Mouse (Mus musculus): Measurements from ENCODE around the gene Adamts9. TPM values are rescaled to one million over a fixed set of nuclear protein-coding genes. Genes with fewer than 3 reads are reported as not detected.

The Adamts9 gene
- polyA plus RNA-seq (2012; rRNA removed) = 1.3 and 1.5 TPM in 2 replicates

DNA sequence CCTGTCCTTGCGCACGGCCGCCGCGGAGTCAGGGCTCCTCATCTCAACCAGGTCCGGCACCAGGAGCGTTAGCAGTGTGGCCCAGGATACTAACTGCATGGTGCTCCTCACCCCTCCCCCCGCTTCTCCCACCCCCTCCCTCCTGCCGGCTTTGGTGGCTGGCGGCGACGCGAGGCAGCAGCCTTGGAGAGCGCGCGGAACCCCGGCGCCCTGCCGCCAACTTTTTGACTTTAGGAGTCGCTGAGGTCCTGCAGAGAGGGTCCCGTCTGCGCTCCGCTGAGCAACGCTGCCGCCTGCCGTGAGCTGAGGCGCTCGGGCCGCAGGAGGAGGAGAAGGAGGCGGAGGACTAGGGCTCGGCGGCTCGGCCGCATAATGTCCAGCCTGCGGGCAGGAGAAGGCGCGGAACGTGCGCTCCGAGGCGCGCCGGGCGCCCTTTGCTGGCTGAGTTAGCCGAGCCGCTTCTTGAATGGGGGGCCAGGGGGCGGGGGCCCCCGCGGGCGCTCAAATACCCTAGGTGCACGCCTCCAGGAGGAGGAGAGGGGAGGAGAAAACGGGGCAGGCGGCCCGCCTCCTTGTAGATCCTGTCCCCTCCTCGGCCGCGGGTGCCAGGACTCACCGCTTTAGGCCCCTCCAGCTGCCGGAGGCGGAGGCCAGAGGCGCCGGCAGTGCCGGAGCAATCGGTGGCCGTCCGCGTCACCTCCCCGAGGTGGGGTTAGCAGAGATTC, at the start of gene Adamts9:
Adamts9 (minus strand) TSS at position 436 of the 725 bp plus-strand sequence.

DNA sequence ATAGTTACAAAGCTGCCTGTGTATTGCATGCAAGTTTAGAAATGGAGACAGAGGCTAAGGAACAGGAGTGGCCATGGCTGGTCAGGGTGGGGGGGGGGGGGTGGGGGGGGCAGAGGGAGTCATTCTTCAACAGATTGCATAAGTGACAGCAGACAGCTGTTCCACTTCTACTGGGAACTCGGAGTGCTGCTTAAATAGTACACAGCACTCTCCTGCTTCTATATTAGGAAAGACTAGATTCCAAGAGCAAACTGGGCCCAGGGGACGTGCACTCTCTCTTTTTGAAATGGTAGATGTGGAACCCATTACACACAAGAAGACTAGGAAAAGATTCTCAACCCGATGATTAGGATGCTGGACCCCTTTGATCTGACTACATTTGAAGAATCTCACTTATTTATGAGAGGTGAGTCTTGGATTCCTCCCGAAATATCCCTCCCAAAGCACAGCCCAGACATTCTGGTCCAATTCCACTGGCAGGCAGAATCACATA, 74.2 kb downstream of the Adamts9 start, which contains the start of gene Gm15737:
Gm15737 (plus strand) TSS at position 269 of the 493 bp plus-strand sequence.

DNA sequence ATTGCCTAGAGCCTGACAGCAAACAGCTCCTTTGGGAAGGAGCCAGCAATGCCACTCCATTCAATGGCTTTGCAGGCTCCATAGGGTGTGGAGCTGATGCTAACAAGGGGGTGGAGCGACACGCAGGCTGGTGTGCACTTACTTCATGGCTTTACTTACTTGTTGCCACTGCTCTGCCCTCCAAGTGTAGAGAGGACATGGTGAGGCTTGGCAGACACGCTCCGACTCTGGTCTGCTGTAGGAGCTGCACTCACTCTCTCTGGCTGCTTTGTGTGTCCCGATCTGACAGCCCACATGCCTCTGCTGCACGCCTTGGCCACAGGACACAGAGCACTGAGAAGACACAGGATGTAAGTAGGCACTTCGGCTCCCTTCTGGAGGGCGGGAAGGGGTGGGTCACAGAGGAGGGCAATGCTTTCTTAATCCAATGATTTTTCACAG, 127.0 kb downstream of the Adamts9 start, which contains the start of gene A730049H05Rik:
A730049H05Rik (plus strand) TSS at position 168 of the 441 bp plus-strand sequence.

Other genes starting within 250 kb of the Adamts9 start
- 0.15 and 0.23 TPM in 2 replicates for gene Prickle2, start 237.3 kb downstream of the Adamts9 start, polyA plus RNA-seq (2012; rRNA removed)
- gene A730049H05Rik, start 127.0 kb downstream of the Adamts9 start, polyA plus RNA-seq (2012; rRNA removed) = 0.02 TPM in 2 replicates
- not detected in 2 replicates for gene Gm15737, start 74.1 kb downstream of the Adamts9 start, polyA plus RNA-seq (2012; rRNA removed)